17 mouse cellular contexts compared by ENCODE assay signal in genomic region chr12:5245207-5245597, GRCm38 (mm10).
DNase-seq lines count a peak whose midpoint lies in the region; ATAC-seq lines count a peak whose summit lies in the region.
"Had no signal": no experiment of that assay in that cellular context is flagged by ENCODE, and none has a peak within 500 bp of the region (broad histone marks: within the 10 kb centered on the region; RNA-seq: fewer than 3 reads in every experiment).

No protein-coding gene starts in this region.

- peaks cover 13% of the 10 kb centered on the region for H3K4me1 ChIP-seq in midbrain, embryonic 16.5 days (ENCODE audit: control insufficient read depth, insufficient read depth, low read length)
- H3K4me1 ChIP-seq in midbrain, embryonic 13.5 days (replicated peaks) = peaks cover 29% of the 10 kb centered on the region
- peaks cover 22% of the 10 kb centered on the region for H3K4me1 ChIP-seq in brown adipose tissue, adult 24 weeks (ENCODE audit: control insufficient read depth, insufficient read depth, insufficient read length, low read length)
- H3K4me1 ChIP-seq: liver, embryonic 12.5 days had no signal

- no peak overlapping the region for H3K4me3 ChIP-seq in midbrain, embryonic 16.5 days (ENCODE audit: low read depth, low read length)
- no peak overlapping the region for H3K4me3 ChIP-seq in midbrain, embryonic 13.5 days (replicated peaks)
- no peak overlapping the region for H3K4me3 ChIP-seq in brown adipose tissue, adult 24 weeks (ENCODE audit: insufficient read depth, low read depth, low read length)
- H3K4me3 ChIP-seq: embryonic facial prominence, embryonic 15.5 days; heart, embryonic 13.5 days; liver, embryonic 12.5 days; midbrain, embryonic 10.5 days; neural tube, embryonic 12.5 days had no signal

- H3K36me3 ChIP-seq in midbrain, embryonic 16.5 days (ENCODE audit: control insufficient read depth, insufficient read depth, low read length) = no peaks in the 10 kb centered on the region
- H3K36me3 ChIP-seq in midbrain, embryonic 13.5 days = no peaks in the 10 kb centered on the region
- H3K36me3 ChIP-seq: embryonic facial prominence, embryonic 15.5 days; heart, embryonic 13.5 days; liver, embryonic 12.5 days; midbrain, embryonic 10.5 days; neural tube, embryonic 12.5 days had no signal

- 47% methylated on average over 4 of the region's 4 CpGs for WGBS in midbrain, embryonic 16.5 days
- 39% methylated on average over 4 of the region's 4 CpGs for WGBS in midbrain, embryonic 13.5 days

- H3K9me3 ChIP-seq in midbrain, embryonic 16.5 days (replicated peaks; ENCODE audit: control insufficient read depth, low read length, poor library complexity, severe bottlenecking) = no peaks in the 10 kb centered on the region
- no peaks in the 10 kb centered on the region for H3K9me3 ChIP-seq in midbrain, embryonic 13.5 days
- H3K9me3 ChIP-seq: embryonic facial prominence, embryonic 15.5 days; heart, embryonic 13.5 days; liver, embryonic 12.5 days; midbrain, embryonic 10.5 days; neural tube, embryonic 12.5 days had no signal

- no peak overlapping the region for H3K9ac ChIP-seq in midbrain, embryonic 16.5 days (ENCODE audit: low read depth, low read length)
- H3K9ac ChIP-seq in midbrain, embryonic 13.5 days (replicated peaks) = no peak overlapping the region
- H3K9ac ChIP-seq: embryonic facial prominence, embryonic 15.5 days; heart, embryonic 13.5 days; liver, embryonic 12.5 days; neural tube, embryonic 12.5 days had no signal

- H3K4me2 ChIP-seq in midbrain, embryonic 16.5 days (ENCODE audit: low read length) = no peak overlapping the region
- no peak overlapping the region for H3K4me2 ChIP-seq in midbrain, embryonic 13.5 days (replicated peaks)
- H3K4me2 ChIP-seq: embryonic facial prominence, embryonic 15.5 days; heart, embryonic 13.5 days; liver, embryonic 12.5 days; neural tube, embryonic 12.5 days had no signal

- H3K27ac ChIP-seq in midbrain, embryonic 16.5 days (ENCODE audit: low read length) = no peak overlapping the region
- no peak overlapping the region for H3K27ac ChIP-seq in midbrain, embryonic 13.5 days
- peak overlapping the region; percentile 39 for H3K27ac ChIP-seq in brown adipose tissue, adult 24 weeks (replicated peaks; ENCODE audit: low read depth, low read length)
- H3K27ac ChIP-seq: embryonic facial prominence, embryonic 15.5 days; kidney, postnatal 0 days; liver, embryonic 12.5 days; midbrain, embryonic 10.5 days; neural tube, embryonic 12.5 days had no signal

- H3K27me3 ChIP-seq in midbrain, embryonic 16.5 days (ENCODE audit: control insufficient read depth, insufficient read depth, low read depth, low read length) = no peaks in the 10 kb centered on the region
- H3K27me3 ChIP-seq in midbrain, embryonic 13.5 days = no peaks in the 10 kb centered on the region
- H3K27me3 ChIP-seq: CH12.LX; embryonic facial prominence, embryonic 15.5 days; heart, embryonic 13.5 days; liver, embryonic 12.5 days; neural tube, embryonic 12.5 days; Patski had no signal

- peak; percentile 94 for DNase-seq in heart, adult 11 months
- no peak for DNase-seq in heart, adult 9 months (ENCODE audit: low spot score in 2 of 2)
- peak; percentile 79 for DNase-seq in gastrocnemius, postnatal 25 days
- DNase-seq: lung, postnatal 10 days had no signal

- ATAC-seq in midbrain, embryonic 16.5 days = peak; percentile 54; the same call in 1 of the 2 replicates
- ATAC-seq in midbrain, embryonic 13.5 days = no peak
- ATAC-seq in erythroblast, adult 5-6 weeks (replicated peaks; ENCODE audit: low FRiP score, poor library complexity, severe bottlenecking) = no peak
- ATAC-seq in erythroid progenitor cell, adult 5-6 weeks (replicated peaks; ENCODE audit: low FRiP score, poor library complexity, severe bottlenecking) = no peak
- ATAC-seq: liver, embryonic 12.5 days; Patski had no signal

Comparison
In these comparisons a context has a peak if more than half of its experiments do, and no peak if none do; other contexts are left out.
1. DNase-seq: peak in heart, adult 11 months (single experiment) and gastrocnemius, postnatal 25 days (single experiment); none in heart, adult 9 months (0 of 2).